ENCODE assay signal across 8 mouse cellular contexts in the genomic region with DNA sequence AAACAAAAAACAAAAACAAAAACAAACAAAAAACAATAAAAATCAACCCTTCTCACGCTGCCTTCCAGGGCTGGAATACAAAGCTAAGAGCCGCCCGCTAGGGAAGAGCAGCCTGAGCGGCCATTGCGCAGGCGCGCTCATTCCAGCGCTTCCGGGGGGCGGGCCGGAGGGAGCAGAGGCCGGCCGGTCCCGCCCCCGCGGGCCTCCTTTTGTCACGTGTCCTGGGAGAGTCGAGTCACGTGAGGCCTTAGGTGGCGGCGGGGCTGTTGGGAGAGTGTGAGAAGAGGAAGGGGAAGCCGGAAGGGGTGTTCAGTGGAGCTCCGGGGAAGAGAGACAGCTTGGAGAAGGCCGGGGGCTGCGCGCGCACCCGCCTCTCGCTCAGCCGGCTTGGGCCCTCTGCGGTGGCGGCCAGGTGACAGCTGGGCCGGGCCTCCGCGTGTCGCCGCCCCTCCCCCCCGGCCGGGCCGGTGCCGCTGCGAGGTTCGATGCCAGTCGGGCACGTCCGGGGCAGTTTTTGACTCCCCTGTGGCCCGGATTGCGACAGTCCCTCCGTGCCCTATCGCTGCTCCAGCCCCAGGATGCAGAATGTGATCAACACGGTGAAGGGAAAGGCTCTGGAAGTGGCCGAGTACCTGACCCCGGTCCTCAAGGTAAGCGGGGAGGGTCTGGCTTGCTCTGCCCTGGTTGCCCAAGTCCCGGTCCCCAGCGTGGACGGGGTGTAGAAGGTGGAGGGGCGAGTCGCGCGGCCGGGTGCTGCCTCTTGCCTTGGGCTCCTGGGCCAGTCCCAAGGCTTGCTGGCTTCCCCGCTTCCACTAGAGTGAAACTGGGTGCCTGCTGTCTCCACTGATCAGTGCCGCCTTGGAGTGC. TPM values are rescaled to one million over a fixed set of nuclear protein-coding genes. Genes with fewer than 3 reads are reported as not detected.
DNase-seq lines count a peak whose midpoint lies in the region; ATAC-seq lines count a peak whose summit lies in the region.

A gene (minus strand): TSS at position 185 of the 867 bp plus-strand sequence.
A gene (plus strand): TSS at position 264 of the 867 bp plus-strand sequence.

- peak; percentile 97 for DNase-seq in ES-CJ7 (ENCODE audit: low read depth, low spot score)
- peak; percentile 92 for DNase-seq in cerebellum, adult 11 months
- DNase-seq in forebrain, embryonic 14.5 days (ENCODE audit: low spot score): peak; percentile 99
- peak; percentile 97 for DNase-seq in heart, postnatal 14 days
- peak; percentile 97 for DNase-seq in layer of hippocampus, adult 11-12 months (ENCODE audit: low spot score)
- DNase-seq in lung, adult 18-20 months: peak; percentile 98
- peak; percentile 97 for DNase-seq in testis, postnatal 14 days (ENCODE audit: low spot score)

- peak; percentile 99 for ATAC-seq in forebrain, embryonic 14.5 days
- peak; percentile 98 for ATAC-seq in neural tube, embryonic 15.5 days (ENCODE audit: low FRiP score)

- H3K9ac ChIP-seq in forebrain, embryonic 14.5 days (ENCODE audit: low read length): peak within 1 kb of the TSS; percentile 84
- peak within 1 kb of the TSS; percentile 79 for H3K9ac ChIP-seq in neural tube, embryonic 15.5 days (replicated peaks)

- H3K27me3 ChIP-seq in forebrain, embryonic 14.5 days (replicated peaks; ENCODE audit: control insufficient read depth, insufficient read depth, low read length): no peaks in the 10 kb centered on the region
- no peaks in the 10 kb centered on the region for H3K27me3 ChIP-seq in neural tube, embryonic 15.5 days (replicated peaks)

- H3K9me3 ChIP-seq in forebrain, embryonic 14.5 days (replicated peaks; ENCODE audit: control insufficient read depth, low read length): no peaks in the 10 kb centered on the region
- H3K9me3 ChIP-seq in neural tube, embryonic 15.5 days (replicated peaks): no peaks in the 10 kb centered on the region

- H3K36me3 ChIP-seq in forebrain, embryonic 14.5 days (ENCODE audit: control insufficient read depth, insufficient read depth, low read length): peaks cover 7% of the 10 kb centered on the region; the same call in 1 of the 2 replicates
- H3K36me3 ChIP-seq in neural tube, embryonic 15.5 days: peaks cover 14% of the 10 kb centered on the region; the same call in 1 of the 2 replicates

- peak within 1 kb of the TSS; percentile 61 for H3K4me2 ChIP-seq in forebrain, embryonic 14.5 days (ENCODE audit: low read length)
- peak within 1 kb of the TSS; percentile 82 for H3K4me2 ChIP-seq in neural tube, embryonic 15.5 days

- H3K4me1 ChIP-seq in forebrain, embryonic 14.5 days (ENCODE audit: control insufficient read depth, insufficient read depth, low read length): peaks cover 13% of the 10 kb centered on the region
- H3K4me1 ChIP-seq in neural tube, embryonic 15.5 days: peaks cover 29% of the 10 kb centered on the region

- H3K4me3 ChIP-seq in forebrain, embryonic 14.5 days (ENCODE audit: low read depth, low read length): peak within 1 kb of the TSS; percentile 77
- peak within 1 kb of the TSS; percentile 81 for H3K4me3 ChIP-seq in neural tube, embryonic 15.5 days (replicated peaks)

- H3K27ac ChIP-seq in forebrain, embryonic 14.5 days (ENCODE audit: low read depth, low read length): peak within 1 kb of the TSS; percentile 86
- peak within 1 kb of the TSS; percentile 93 for H3K27ac ChIP-seq in neural tube, embryonic 15.5 days (replicated peaks)

- intact Hi-C loops in heart, postnatal 14 days (cut with DNase I): no loop called here

- WGBS in forebrain, embryonic 14.5 days: 2% methylated on average over 43 of the region's 64 CpGs
- under 1% methylated on average over 64 of the region's 64 CpGs for WGBS in neural tube, embryonic 15.5 days

RNA-seq across cellular contexts. Expression of the first gene that starts in this region (rescaled TPM):
- 24.4 and 31.5 TPM in 2 replicates for polyA plus RNA-seq in forebrain, embryonic 14.5 days (2014; fragmentation: Nextera tagmentation; extraction: Ambion mirVana)
- total RNA-seq in heart, postnatal 14 days (2021): 10 to 100 TPM; 12.2 to 14.1 TPM
- 33.4 and 35.1 TPM in 2 replicates for polyA plus RNA-seq in neural tube, embryonic 15.5 days (2015; fragmentation: Nextera tagmentation; extraction: Ambion mirVana)

RNA-seq across cellular contexts. Expression of the second gene that starts in this region (rescaled TPM):
- polyA plus RNA-seq in forebrain, embryonic 14.5 days (2014; fragmentation: Nextera tagmentation; extraction: Ambion mirVana): 41.2 and 47.7 TPM in 2 replicates
- 10 to 100 TPM; 19.3 to 22.5 TPM for total RNA-seq in heart, postnatal 14 days (2021)
- polyA plus RNA-seq in neural tube, embryonic 15.5 days (2015; fragmentation: Nextera tagmentation; extraction: Ambion mirVana): 54.5 and 60.5 TPM in 2 replicates

Comparison
In these comparisons a context has a peak if more than half of its experiments do, and no peak if none do; other contexts are left out.
1. Peak in every context shown above with its lines: DNase-seq, ATAC-seq, H3K4me3 ChIP-seq and H3K27ac ChIP-seq.